Mouse (Mus musculus) B cell, adult (primary cell): ENCODE measurements around the gene Tmco5. TPM values are rescaled to one million over a fixed set of nuclear protein-coding genes. Genes with fewer than 3 reads are reported as not detected.

Experiments used
- total RNA-seq: library from RNA; stranded (reverse); gene quantifications from 4 replicates; pipeline ENCODE4 v1.2.4, GENCODE M21; 2023; ENCODE audit not compliant: inconsistent age

Gene Tmco5
- total RNA-seq = not detected in 4 replicates

GRCm38 (mm10) chr2:116878391-116878790, at the start of gene Tmco5:
TSS of gene Tmco5 (plus strand) at chr2:116878691.

Other genes with a start within 250 kb of the Tmco5 start
- gene Spred1, start 242.7 kb downstream of the Tmco5 start, total RNA-seq = 3.2 to 4.4 TPM (median 3.8 TPM) in 4 replicates